Mouse (Mus musculus): ENCODE data around the gene Sp1.

- TF ChIP-seq CTCF (conservative IDR thresholded peaks at IDR 0.05 in 1 of 2, IDR thresholded peaks at IDR 0.05 in 1 of 2; ENCODE audit: low read depth in 2 of 2, low read length in 2 of 2) (no peak), TCF12 (IDR thresholded peaks at IDR 0.05; ENCODE audit: low read depth, low read length) (no peak), ELF1 (IDR thresholded peaks at IDR 0.05; ENCODE audit: low read depth, low read length) (no peak), E2F4 (IDR thresholded peaks at IDR 0.05; ENCODE audit: insufficient replicate concordance, low read depth, low read length) (no peak), CHD2 (IDR thresholded peaks at IDR 0.05; ENCODE audit: low read length) (no peak), POLR2A (IDR thresholded peaks at IDR 0.05; ENCODE audit: low read depth, low read length) (no peak), PAX5 (IDR thresholded peaks at IDR 0.05; ENCODE audit: low read length) (no peak), MYC (IDR thresholded peaks at IDR 0.05; ENCODE audit: low read depth, low read length) (no peak), ZC3H11A (IDR thresholded peaks at IDR 0.05; ENCODE audit: low read depth, low read length) (no peak)
Observed at GRCm38 (mm10) chr15:102400476-102401045, 5.4 kb upstream of the Sp1 start.
